Mouse (Mus musculus) urinary bladder, postnatal 14 days (tissue): ENCODE measurements around the gene Col27a1.

Source experiments
- DNase-seq: peaks from one replicate; pipeline ENCODE4 v3.0.0; 2021; ENCODE audit warnings: low spot score

The Col27a1 gene

DNA sequence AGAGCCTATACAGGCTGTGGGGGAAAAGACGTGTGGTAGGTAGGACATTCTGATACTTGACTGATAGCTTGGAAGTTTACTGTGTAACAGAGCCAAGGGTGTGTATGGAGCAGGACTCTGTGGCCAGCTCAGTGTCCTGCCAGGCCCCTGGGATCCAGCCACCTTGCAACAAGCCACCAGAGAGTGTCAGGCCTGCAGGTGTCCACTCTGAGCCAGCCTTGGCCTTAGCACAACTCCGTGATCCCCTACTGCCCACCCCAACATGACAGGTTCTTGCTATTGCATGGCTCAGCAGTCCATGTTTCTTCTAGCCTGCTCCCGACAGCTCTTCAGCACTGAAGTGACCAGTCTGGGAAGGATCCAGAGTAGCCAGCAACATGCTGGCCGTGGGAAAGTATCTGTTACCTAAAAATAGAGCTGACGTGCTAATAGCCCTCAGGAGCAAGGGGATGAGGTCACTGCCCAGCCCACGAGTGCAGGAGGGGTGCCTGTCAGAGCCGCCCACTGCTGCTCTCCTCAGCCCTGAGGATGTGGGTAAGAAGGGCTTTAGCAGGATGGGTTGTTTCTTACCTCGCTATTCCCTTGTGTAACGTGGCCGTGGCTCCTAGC, 96.5 kb downstream of the Col27a1 start:
- no peak for DNase-seq

GRCm38 (mm10) chr4:63311426-63311825, 97.6 kb downstream of the Col27a1 start:
- DNase-seq: no peak

DNA sequence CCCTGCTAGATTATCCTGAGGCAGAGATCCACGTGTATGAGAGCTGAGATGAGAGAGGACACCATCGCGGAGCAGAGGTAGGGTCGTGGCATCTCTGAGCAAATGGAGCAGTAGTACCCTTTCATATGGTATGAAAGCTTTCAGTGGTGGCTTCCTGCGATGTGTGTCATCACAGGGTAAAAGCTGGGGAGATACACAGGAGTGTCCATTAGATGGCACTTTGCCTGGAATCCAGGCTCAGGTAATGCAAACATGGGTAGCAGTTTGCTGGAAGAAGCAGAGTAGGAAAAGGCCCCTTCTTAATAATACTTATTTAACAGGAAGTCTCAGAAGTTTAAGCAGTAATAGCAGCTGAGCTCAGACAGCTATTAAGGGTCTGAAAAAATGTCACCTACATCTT, 100.3 kb downstream of the Col27a1 start:
- DNase-seq: no peak

GRCm38 (mm10) chr4:63316076-63316746, 102.4 kb downstream of the Col27a1 start:
- peak; percentile 71 for DNase-seq

DNA sequence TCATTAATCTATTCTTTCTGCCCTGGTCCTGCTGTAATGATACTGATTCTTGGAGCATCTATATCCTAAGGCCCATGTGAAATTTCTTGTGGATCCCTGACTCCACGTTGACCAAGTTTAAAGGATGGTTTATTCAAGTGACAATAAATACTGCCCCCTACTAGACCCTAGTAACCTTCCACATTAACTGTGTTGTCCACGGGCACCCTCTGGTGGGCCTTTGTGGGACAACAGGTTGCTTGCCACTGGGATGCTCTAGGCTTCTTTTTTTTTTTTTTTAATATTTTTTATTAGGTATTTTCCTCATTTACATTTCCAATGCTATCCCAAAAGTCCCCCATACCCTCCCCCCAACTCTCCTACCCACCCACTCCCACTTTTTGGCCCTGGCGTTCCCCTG, 105.8 kb downstream of the Col27a1 start:
- peak; percentile 70 for DNase-seq

- no peak for DNase-seq
Observed at GRCm38 (mm10) chr4:63323275-63323815, 109.5 kb downstream of the Col27a1 start.

- no peak for DNase-seq
Observed at GRCm38 (mm10) chr4:63333403-63333802, 119.6 kb downstream of the Col27a1 start.

GRCm38 (mm10) chr4:63338414-63339076, 124.7 kb downstream of the Col27a1 start:
- no peak for DNase-seq

GRCm38 (mm10) chr4:63342491-63342890, 128.7 kb downstream of the Col27a1 start:
- DNase-seq: no peak

GRCm38 (mm10) chr4:63343608-63344007, 129.8 kb downstream of the Col27a1 start:
- no peak for DNase-seq

- no peak for DNase-seq
Observed at GRCm38 (mm10) chr4:63344295-63344694, 130.5 kb downstream of the Col27a1 start, which contains the start of gene Orm1. Orm1 (plus strand) TSS chr4:63344560.

GRCm38 (mm10) chr4:63345261-63345660, 131.5 kb downstream of the Col27a1 start:
- DNase-seq: no peak

DNA sequence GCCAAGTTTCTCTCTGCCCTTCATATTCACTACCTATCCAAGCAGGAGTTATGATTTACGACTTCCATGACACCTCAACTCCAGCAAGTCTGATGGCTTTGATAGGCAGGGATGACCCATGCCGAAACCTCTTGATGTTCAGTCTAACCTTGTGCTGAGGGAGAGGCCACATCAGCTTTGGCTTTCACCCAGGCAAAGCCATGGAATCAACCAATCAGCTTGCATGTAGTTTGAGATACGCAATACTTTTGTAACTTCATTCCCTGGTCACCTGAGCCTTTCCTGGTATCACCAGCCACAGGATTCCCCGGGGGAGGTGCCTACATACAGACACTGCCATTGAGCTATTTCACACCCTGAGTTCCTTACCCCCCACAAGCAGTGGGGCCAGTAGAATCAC, 132.9 kb downstream of the Col27a1 start:
- DNase-seq: no peak

DNA sequence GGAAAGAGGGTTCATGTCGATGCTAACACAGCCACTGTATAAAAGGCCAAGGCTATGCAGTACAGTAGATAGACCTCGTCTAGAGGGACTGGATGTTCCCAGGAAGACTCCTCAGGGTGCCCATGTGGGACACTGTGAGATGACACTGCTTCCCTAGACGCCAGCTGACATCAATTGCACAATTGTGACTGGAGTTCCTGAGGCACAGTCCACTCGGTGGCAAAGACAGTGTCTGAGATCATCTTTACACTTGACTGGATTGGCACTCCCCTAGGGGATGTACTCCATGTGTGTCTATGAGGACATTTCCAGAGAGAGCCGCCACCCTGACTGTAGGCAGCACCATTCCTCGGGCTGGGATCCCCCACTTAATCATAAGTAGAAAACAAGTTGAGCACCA, 134.7 kb downstream of the Col27a1 start:
- DNase-seq: no peak

DNA sequence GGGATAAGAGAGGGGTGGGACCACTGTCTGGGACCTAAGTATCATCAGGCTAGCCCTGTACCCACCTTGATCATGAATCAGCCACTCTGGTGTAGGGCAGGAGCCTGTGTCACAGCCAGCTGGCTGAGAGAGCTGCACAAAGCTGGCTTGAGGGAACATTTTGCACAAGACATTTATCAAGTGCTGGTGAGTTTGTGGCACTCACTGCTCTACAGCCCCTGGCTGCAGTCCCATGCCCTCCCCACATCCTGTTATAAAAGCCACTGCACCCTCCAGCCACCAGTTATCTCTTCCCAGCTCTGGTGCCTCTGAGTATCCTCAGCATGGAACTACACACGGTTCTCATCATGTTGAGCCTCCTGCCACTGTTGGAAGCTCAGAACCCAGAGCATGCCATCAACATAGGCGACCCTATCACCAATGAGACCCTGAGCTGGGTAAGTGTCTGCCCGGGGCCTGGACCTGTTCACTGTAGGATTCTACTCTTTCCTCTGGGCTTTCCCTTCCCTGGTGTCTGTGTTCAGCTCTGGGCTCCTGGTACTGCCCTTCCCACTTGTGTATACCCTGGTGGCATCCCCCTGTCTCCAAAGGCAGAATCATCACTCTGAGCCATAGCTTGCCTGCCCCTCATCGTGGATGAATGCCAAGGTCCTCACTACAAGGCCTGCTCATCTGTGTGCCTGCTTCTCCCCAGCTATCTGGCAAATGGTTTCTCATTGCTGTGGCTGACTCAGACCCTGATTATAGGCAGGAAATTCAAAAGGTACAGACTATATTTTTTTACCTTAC, 142.3 kb downstream of the Col27a1 start, which contains the start of gene Orm3:
TSS of gene Orm3 (plus strand) at position 286 of the 789 bp plus-strand sequence.
- DNase-seq: no peak

DNA sequence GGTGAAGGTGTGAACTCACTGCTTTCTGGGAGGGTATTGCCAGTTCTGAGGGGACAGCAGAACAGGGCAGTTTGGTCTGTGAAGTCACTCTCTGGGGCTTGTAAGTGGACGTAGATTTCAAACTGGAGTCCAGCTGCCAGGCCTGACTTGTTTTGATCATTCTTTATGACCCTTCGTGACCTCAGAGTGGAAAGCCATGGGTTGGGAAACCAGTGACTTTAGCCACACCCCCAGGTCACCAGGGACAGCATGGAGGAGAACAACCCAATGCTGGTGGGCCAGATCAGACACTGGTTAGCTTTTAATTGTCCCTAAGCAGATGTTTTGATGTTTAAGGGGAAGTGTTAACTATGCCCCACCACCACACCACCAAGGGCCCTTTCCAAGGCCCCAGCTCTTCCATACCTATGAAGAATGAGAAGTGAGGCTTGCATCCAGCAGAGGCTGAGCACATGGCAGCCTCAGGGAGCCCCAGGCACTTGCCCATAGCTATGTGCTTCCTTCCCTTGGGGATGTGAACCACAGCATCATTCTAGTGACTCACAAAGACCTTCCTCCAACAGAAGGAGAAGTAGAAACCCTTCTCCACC, 143.3 kb downstream of the Col27a1 start:
- DNase-seq: no peak

DNA sequence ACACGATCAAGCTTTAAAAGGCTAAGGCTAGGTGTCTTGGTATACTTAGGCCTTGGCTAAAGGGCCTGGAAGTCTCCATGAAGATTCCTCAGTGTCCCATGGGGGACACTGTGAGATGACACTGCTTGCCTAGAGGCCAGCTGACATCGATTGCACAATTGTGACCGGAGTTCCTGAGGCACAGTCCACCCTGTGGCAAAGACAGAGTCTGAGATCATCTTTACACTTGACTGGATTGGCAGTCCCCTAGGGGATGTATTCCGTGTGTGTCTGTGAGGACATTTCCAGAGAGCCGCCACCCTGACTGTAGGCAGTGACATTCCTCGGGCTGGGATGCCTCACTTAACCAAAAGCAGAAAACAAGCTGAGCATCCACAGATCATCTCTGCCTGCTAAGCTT, 146.1 kb downstream of the Col27a1 start:
- DNase-seq: no peak

DNA sequence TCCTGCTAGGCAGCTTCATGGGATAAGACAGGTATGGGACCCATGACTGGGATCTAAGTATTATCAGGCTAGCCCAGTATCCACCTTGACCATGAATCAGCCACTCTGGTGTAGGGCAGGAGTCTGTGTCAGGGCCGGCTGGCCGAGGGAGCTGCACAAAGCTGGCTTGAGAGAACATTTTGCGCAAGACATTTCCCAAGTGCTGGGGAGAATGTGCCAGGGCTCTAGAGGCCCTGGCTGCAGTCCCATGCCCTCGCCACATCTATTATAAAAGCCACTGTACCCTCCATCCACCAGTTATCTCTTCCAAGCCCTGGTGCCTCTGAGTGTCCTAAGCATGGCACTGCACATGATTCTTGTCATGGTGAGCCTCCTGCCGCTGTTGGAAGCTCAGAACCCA, 148.3 kb downstream of the Col27a1 start, which contains the start of gene Orm2:
TSS of gene Orm2 (plus strand) at position 300 of the 400 bp plus-strand sequence.
- DNase-seq: no peak

- DNase-seq: peak; percentile 86
Observed at GRCm38 (mm10) chr4:63368577-63368976, 154.8 kb downstream of the Col27a1 start.

- no peak for DNase-seq
Observed at GRCm38 (mm10) chr4:63370897-63371296, 157.1 kb downstream of the Col27a1 start.

DNA sequence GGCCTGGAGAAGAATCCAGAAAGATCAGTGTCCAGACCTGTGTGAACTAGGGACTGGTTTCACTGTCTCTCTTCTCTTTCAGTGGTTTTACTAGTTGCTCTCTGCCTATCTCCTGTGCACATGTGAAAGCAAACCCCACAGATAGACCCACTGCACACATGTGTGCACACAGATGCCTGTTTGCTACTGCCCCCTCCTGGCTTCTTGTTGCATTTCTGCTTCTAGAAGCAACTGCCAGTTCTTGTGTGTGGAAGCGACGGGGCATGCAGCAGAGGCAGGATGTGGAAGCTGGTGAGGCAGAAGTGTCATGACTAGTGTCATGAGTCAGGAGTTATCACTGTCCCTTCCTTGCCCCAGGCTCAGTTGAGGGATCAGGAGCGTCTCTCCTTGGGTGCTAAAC, 158.1 kb downstream of the Col27a1 start:
- DNase-seq: peak; percentile 30

- DNase-seq: no peak
Observed at GRCm38 (mm10) chr4:63373404-63373803, 159.6 kb downstream of the Col27a1 start.
